Mouse (Mus musculus) neural tube, embryonic 13.5 days (tissue): ENCODE data around the gene Zfp775. TPM values are rescaled to one million over a fixed set of nuclear protein-coding genes. Genes with fewer than 3 reads are reported as not detected.

Source experiments
- ATAC-seq: fragments of 200-750 bp; cut with Nextera tagmentation; 2 replicates; pipeline ENCODE4 v1.8.0; 2017; ENCODE audit warnings: low read depth, mild to moderate bottlenecking, moderate TSS enrichment, moderate library complexity
- H3K27ac ChIP-seq: fragments of 300-500 bp; sonication (generic); replicated peaks from 2 replicates; pipeline ENCODE4 v1.5.1; 2015; ENCODE audit warnings: moderate library complexity, mild to moderate bottlenecking, inconsistent platforms
- H3K27me3 ChIP-seq: fragments of 300-500 bp; sonication (generic); 2 replicates; pipeline ENCODE4 v1.6.1; 2015; ENCODE audit warnings: mild to moderate bottlenecking, inconsistent platforms
- H3K36me3 ChIP-seq: fragments of 300-500 bp; sonication (generic); 2 replicates; pipeline ENCODE4 v1.6.1; 2015; ENCODE audit warnings: mild to moderate bottlenecking, inconsistent platforms
- H3K4me1 ChIP-seq: fragments of 300-500 bp; sonication (generic); replicated peaks from 2 replicates; pipeline ENCODE4 v1.6.1; 2015; ENCODE audit warnings: inconsistent platforms
- H3K4me2 ChIP-seq: fragments of 300-500 bp; sonication (generic); 2 replicates; pipeline ENCODE4 v1.6.1; 2015; ENCODE audit warnings: inconsistent platforms, mild to moderate bottlenecking, moderate library complexity
- H3K4me3 ChIP-seq: fragments of 300-500 bp; sonication (generic); 2 replicates; pipeline ENCODE4 v1.5.1; 2015; ENCODE audit warnings: mild to moderate bottlenecking, inconsistent platforms
- H3K9ac ChIP-seq: fragments of 300-500 bp; sonication (generic); 2 replicates; pipeline ENCODE4 v1.6.1; 2015; ENCODE audit warnings: moderate library complexity, mild to moderate bottlenecking, inconsistent platforms
- H3K9me3 ChIP-seq: fragments of 300-500 bp; sonication (generic); 2 replicates; pipeline ENCODE4 v1.6.1; 2016; ENCODE audit warnings: inconsistent platforms
- WGBS: fragments of 180-500 bp; shearing (Covaris S2); methylation state at CpG from one replicate; pipeline ENCODE4 v1.1.7; 2015; 5-methylcytosine and 5-hydroxymethylcytosine counted together
- polyA plus RNA-seq: library from polyadenylated mRNA; unstranded; fragments of >200 nt; fragmentation: Nextera tagmentation; extraction: Ambion mirVana; gene quantifications from 2 replicates; pipeline ENCODE4 v1.2.1, GENCODE M21; 2015

The Zfp775 gene
- polyA plus RNA-seq, 1 experiment from 2014 or later: 15.7 TPM

DNA sequence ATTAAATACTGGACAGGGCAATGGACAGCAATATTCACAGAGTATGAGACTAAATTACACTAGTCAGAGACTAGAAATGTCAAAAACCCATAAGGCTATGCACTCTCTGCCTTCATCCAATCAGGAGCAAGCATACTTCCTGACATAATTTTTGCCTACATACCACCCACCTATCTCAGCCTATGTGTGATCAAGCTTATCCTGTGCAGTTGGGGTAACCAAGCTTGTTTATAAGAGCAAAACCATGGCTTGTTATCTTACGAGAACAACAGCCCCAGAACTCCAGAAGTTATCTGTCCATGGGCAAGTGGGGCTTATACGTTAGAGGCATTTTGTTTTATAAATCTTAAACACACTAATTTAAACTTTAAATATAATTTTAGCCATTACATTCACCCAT lies 33.2 kb downstream of the Zfp775 start:
- WGBS: 90% methylated on average over 2 of the region's 2 CpGs
- no peak overlapping the region for H3K9ac ChIP-seq
- H3K4me2 ChIP-seq: no peak overlapping the region
- H3K4me3 ChIP-seq: no peak overlapping the region
- H3K9me3 ChIP-seq: no peaks in the 10 kb centered on the region
- H3K27me3 ChIP-seq: peaks cover 2% of the 10 kb centered on the region
- no peaks in the 10 kb centered on the region for H3K36me3 ChIP-seq
- H3K27ac ChIP-seq: no peak overlapping the region
- H3K4me1 ChIP-seq: 0 out of 2 replicates have a peak, but pooled peaks cover 3% of the 10 kb centered on the region
- ATAC-seq: no peak

DNA sequence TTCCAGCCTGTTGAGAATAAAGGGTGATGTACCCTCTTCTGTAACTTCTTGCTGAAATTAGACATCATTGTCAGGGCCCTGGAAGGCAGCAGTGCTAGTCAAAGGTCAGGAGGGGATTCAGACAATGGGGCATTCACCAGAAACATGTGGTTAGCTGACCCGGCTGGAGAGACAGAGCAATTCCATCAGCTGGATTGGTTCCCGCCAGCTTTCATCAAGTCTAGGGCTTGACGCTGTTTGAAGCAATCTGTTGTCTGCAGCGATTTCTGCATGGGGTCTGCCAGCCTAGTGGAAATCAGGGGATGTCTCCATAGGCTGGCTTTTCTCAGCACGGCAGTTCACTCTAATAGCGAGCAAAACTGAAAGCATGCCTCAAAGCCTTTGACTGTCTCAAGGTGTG lies 34.7 kb downstream of the Zfp775 start:
- 0 out of 2 replicates have a peak, but pooled peaks cover 3% of the 10 kb centered on the region for H3K4me1 ChIP-seq
- H3K36me3 ChIP-seq: no peaks in the 10 kb centered on the region
- no peak overlapping the region for H3K4me2 ChIP-seq
- no peak overlapping the region for H3K4me3 ChIP-seq
- no peaks in the 10 kb centered on the region for H3K27me3 ChIP-seq
- H3K9me3 ChIP-seq: no peaks in the 10 kb centered on the region
- WGBS: 32% methylated on average over 6 of the region's 6 CpGs
- no peak overlapping the region for H3K9ac ChIP-seq
- H3K27ac ChIP-seq: no peak overlapping the region
- ATAC-seq: no peak

DNA sequence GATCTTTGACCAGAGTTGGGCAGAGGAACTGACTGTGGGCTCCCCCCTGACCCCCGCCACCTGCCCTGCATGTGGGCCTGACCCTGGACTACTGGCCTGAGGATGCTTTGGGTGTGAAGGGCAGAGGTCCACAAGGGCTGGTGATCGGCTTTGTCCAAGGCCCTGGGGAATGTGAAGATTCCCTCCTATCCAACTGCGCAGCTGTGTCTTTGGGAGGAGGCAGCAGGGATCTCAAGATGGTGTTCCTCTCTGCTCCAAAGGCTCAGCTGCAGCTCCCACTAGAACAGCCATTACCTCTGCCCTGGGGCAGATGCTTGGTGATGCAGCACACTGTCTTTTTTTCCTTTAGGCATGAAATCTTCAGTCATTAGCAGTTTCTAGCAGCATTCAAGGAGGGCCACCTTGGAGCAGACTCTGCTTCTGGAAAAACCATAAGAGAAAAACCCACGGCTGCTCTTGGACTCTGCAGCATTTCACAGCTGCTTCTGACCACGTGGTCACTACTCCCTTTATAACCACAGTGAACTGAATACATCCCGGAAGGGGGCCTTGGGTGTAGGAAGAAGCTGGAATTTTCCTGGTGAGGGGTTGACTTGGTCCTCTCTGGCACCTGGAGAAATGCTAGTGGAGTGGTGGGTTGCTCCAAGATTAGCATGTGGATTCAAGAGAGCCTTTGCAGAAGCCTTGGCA lies 36.1 kb downstream of the Zfp775 start:
- no peaks in the 10 kb centered on the region for H3K9me3 ChIP-seq
- no peak overlapping the region for H3K27ac ChIP-seq
- no peak overlapping the region for H3K4me3 ChIP-seq
- no peak overlapping the region for H3K9ac ChIP-seq
- no peak overlapping the region for H3K4me2 ChIP-seq
- no peaks in the 10 kb centered on the region for H3K27me3 ChIP-seq
- ATAC-seq: no peak
- H3K4me1 ChIP-seq: 0 out of 2 replicates have a peak, but pooled peaks cover 3% of the 10 kb centered on the region
- 62% methylated on average over 6 of the region's 6 CpGs for WGBS
- no peaks in the 10 kb centered on the region for H3K36me3 ChIP-seq

DNA sequence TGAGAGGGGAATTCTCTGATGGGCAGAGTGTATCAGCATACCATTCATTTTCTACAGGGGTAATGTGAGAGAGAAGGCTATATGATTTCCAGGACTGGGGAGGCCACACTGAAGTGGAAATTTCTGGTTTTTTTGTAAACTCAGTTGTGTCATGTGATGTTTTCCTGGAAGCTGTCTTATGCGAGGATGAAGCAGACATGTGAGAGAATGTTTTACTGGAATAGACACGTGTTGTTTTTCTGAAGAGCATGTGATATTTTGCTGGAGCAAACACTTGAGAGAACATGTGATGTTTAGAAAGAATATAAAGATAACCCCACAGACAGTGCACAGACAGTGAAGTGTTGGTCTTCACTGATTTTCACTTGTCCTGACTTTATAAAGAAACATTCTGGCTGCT lies 36.7 kb downstream of the Zfp775 start:
- ATAC-seq: no peak
- no peak overlapping the region for H3K4me2 ChIP-seq
- 85% methylated on average over 2 of the region's 2 CpGs for whole genome bisulfite sequencing
- no peak overlapping the region for H3K9ac ChIP-seq
- no peaks in the 10 kb centered on the region for H3K27me3 ChIP-seq
- H3K36me3 ChIP-seq: no peaks in the 10 kb centered on the region
- no peak overlapping the region for H3K27ac ChIP-seq
- 0 out of 2 replicates have a peak, but pooled peaks cover 3% of the 10 kb centered on the region for H3K4me1 ChIP-seq
- no peak overlapping the region for H3K4me3 ChIP-seq
- H3K9me3 ChIP-seq: no peaks in the 10 kb centered on the region

DNA sequence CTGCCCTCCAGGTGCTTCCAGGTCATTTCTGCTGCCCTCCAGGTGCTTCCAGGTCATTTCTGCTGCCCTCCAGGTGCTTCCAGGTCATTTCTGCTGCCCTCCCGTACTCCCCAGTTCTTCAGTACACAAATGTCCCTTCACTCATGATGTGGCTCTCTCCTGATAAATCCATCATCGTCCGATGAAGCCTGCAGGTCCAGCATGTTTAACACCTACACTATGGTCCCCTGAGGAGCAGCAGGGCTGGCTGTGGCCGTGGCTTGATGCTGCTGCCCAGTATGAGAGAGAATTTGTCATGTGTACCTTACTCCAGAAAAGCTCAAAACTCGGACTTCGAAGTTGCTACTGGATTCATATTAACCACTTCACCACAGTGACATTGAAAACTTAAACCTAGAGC lies 39.5 kb downstream of the Zfp775 start:
- Histone ChIP-seq H3K9me3 (no peaks in the 10 kb centered on the region), H3K4me2 (no peak overlapping the region), H3K4me3 (no peak overlapping the region), H3K27me3 (no peaks in the 10 kb centered on the region), H3K4me1 (0 out of 2 replicates have a peak, but pooled peaks cover 3% of the 10 kb centered on the region), H3K9ac (no peak overlapping the region), H3K27ac (no peak overlapping the region), H3K36me3 (no peaks in the 10 kb centered on the region)
- no peak for ATAC-seq
- 80% methylated on average over 6 of the region's 6 CpGs for WGBS

DNA sequence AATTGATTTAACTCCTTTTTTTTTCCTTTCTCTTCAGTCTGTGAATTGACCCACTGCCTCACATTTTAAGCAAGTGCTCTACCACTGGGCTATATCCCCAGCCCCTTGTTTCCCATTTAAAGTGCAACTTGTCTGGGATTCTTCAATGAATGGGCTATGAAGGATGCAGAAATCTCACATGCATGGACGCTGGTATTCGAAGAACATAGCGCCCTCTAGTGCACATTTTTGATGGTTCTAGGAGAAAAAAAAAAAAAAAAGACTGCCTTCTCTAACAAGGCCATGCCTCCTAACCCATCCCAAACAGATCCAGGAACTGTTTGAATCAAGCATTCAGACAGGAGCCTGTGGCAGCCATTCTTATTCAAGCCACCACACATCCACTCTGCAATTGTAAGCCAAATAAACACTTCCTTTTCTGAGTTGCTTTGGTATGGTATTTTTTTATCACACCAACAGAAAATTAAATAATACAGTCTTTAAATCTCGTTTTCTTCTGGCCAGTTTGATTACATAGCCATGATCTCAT lies 41.0 kb downstream of the Zfp775 start:
- Histone ChIP-seq H3K9ac (no peak overlapping the region), H3K36me3 (no peaks in the 10 kb centered on the region), H3K4me2 (no peak overlapping the region), H3K27ac (no peak overlapping the region), H3K9me3 (no peaks in the 10 kb centered on the region), H3K4me1 (0 out of 2 replicates have a peak, but pooled peaks cover 2% of the 10 kb centered on the region), H3K4me3 (no peak overlapping the region), H3K27me3 (no peaks in the 10 kb centered on the region)
- ATAC-seq: no peak
- 21% methylated on average over 4 of the region's 4 CpGs for WGBS

DNA sequence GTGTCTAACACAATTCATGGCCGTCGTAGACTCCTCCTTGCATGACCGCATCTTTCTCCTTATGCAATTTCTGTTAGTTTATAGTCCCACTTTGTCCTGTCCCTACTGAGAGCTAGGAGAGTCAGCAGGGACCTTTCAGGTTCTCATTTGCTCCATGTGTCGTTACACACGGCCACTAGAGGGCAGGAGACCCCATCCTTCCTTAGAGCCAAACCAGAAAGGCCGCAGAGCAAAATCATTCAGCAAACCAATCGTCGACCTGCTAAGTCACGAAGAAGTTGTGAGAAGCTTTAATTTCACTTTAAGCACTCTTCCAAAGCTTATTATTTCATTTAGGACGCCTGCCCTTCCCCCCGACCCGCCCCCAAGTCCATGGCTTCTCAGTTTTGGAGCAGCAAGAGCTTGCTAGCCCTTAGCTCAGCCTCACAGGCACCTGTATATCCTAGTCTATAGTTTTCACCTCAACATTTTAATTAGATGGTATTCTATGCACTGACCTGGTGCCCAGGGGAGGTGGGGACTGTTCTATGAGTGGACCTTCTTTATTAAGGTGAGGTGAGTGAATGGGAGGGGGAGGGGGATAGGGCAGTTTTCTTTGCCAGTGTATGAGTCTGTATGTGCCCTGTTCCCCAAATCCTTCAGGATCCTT lies 43.9 kb downstream of the Zfp775 start:
- WGBS: 14% methylated on average over 12 of the region's 12 CpGs
- Histone ChIP-seq H3K36me3 (no peaks in the 10 kb centered on the region), H3K27me3 (no peaks in the 10 kb centered on the region), H3K4me3 (no peak overlapping the region), H3K4me2 (no peak overlapping the region), H3K9ac (no peak overlapping the region), H3K4me1 (no peaks in the 10 kb centered on the region), H3K9me3 (no peaks in the 10 kb centered on the region), H3K27ac (no peak overlapping the region)
- no peak; the same call in 1 of the 2 replicates for ATAC-seq

DNA sequence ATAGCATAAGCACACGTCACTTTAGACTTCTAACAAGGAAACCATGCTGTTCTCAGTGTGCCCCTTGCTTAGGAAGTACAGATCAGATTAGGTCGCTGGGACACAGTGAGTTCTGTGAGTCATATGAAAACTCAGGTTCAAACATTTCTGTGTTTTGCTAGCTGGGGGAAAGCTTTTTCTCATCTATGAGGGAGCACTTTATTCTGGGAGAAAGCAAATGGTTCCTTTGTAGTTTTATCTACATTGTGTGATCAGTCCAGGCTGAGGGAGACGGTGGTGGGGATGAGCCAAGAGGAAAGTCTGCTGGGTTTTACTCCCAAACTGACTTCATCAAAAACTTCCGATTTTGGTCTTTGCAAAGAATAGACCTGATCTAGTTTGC lies 44.4 kb downstream of the Zfp775 start:
- ATAC-seq: no peak
- Histone ChIP-seq H3K27me3 (no peaks in the 10 kb centered on the region), H3K27ac (no peak overlapping the region), H3K9ac (no peak overlapping the region), H3K4me2 (no peak overlapping the region), H3K4me3 (no peak overlapping the region), H3K36me3 (no peaks in the 10 kb centered on the region), H3K9me3 (no peaks in the 10 kb centered on the region), H3K4me1 (no peaks in the 10 kb centered on the region)
- WGBS: 86% methylated on average over 4 of the region's 4 CpGs

DNA sequence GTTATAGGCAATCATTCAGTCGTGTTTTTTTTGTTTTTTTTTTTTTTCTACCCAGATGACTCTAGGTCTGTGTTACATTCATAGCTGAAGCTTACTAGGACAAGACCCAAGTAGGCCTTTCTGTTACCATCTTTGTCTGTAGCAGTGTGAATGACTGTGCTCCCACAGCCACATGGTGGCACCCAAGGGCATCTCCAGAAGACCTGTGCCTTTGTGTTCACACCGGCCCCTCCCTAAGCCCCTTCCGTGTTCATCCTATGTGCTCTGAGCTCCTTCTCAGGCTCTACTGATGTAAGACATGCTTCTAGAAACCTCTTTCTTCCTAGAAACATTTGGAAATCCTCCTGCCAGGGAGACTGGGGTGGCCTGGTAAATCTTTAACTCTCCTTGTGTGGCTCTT lies 45.1 kb downstream of the Zfp775 start, which contains the start of gene Gimap8:
TSS of gene Gimap8 (plus strand) at position 240 of the 400 bp plus-strand sequence.
- H3K9me3 ChIP-seq: no peaks in the 10 kb centered on the region
- no peaks in the 10 kb centered on the region for H3K4me1 ChIP-seq
- H3K27me3 ChIP-seq: no peaks in the 10 kb centered on the region
- ATAC-seq: no peak
- H3K4me3 ChIP-seq: no peak within 1 kb of the TSS
- no peak within 1 kb of the TSS for H3K9ac ChIP-seq
- H3K27ac ChIP-seq: no peak within 1 kb of the TSS
- WGBS: 45% methylated on average over 3 of the region's 3 CpGs
- H3K4me2 ChIP-seq: no peak within 1 kb of the TSS
- no peaks in the 10 kb centered on the region for H3K36me3 ChIP-seq

DNA sequence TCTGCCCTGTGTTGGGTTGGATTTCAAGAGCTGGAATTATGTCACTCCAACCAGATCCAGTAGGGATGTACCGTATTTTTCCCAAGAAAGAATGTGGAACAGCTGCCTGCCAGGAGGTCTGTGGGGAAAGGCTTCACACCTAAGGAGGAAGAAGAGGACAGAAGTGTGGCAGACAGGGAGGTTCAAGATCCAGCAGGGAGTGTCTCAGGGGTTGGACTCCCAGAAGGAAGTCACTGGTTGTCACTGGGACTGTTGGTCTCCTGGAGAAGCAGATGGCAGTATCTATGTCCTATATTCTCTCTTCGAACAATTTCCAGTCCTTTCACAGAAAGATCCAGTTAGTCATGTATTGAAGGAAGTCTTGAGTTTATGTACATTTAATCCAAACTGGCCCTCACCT lies 45.7 kb downstream of the Zfp775 start:
- H3K27ac ChIP-seq: no peak overlapping the region
- H3K4me1 ChIP-seq: no peaks in the 10 kb centered on the region
- no peaks in the 10 kb centered on the region for H3K27me3 ChIP-seq
- 90% methylated on average over 2 of the region's 2 CpGs for WGBS
- no peaks in the 10 kb centered on the region for H3K9me3 ChIP-seq
- no peak overlapping the region for H3K4me2 ChIP-seq
- no peak for ATAC-seq
- no peak overlapping the region for H3K4me3 ChIP-seq
- no peak overlapping the region for H3K9ac ChIP-seq
- no peaks in the 10 kb centered on the region for H3K36me3 ChIP-seq

DNA sequence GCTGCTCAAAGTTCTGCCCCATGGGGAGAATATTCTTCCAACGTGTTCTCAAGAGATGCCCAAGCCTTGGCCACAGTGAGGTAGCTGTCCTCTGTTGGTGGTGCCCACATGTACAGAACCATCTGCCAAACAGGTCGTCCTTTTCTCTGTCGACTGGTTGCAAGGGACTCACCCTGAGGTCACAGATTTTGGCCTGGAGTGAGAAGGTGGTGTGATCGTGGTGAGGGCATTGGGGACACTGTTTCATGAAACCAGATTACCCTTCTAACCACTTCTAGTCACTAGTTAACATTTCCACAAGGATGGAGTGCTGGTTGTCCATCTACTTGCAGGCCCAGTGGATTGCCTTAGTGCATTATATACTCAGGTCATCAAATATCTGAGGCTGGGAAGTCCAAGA lies 46.9 kb downstream of the Zfp775 start:
- Histone ChIP-seq H3K9me3 (no peaks in the 10 kb centered on the region), H3K9ac (no peak overlapping the region), H3K4me1 (no peaks in the 10 kb centered on the region)

DNA sequence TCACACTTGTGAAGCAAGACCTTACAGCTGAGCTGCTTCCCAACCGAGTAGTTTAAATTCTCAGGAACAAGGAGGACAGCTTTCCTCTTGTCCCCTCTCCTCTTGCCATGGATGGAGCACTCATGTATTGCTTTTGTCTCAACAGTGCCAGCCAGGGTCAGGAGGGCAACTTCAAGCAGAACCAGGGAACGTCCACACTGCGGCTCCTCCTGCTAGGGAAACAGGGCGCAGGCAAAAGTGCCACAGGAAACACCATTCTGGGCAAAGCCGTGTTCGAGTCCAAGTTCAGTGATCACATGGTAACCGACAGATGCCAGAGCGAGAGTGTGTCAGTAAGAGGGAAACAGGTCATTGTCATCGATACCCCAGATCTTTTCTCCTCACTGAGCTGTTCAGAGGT lies 48.2 kb downstream of the Zfp775 start:
- H3K27me3 ChIP-seq: no peaks in the 10 kb centered on the region
- 87% methylated on average over 9 of the region's 9 CpGs for WGBS
- no peak overlapping the region for H3K9ac ChIP-seq
- no peaks in the 10 kb centered on the region for H3K36me3 ChIP-seq
- no peak for ATAC-seq
- H3K4me3 ChIP-seq: no peak overlapping the region
- no peak overlapping the region for H3K27ac ChIP-seq
- no peaks in the 10 kb centered on the region for H3K4me1 ChIP-seq
- H3K9me3 ChIP-seq: no peaks in the 10 kb centered on the region
- H3K4me2 ChIP-seq: no peak overlapping the region

More for the DNA sequence above, 46.9 kb downstream of the Zfp775 start:
- Histone ChIP-seq H3K36me3 (no peaks in the 10 kb centered on the region), H3K4me3 (no peak overlapping the region), H3K27ac (no peak overlapping the region), H3K27me3 (no peaks in the 10 kb centered on the region), H3K4me2 (no peak overlapping the region)
- ATAC-seq: no peak
- 91% methylated on average over 4 of the region's 4 CpGs for WGBS
